Mouse (Mus musculus): Measurements from ENCODE around the gene Tex14. TPM values are rescaled to one million over a fixed set of nuclear protein-coding genes. Genes with fewer than 3 reads are reported as not detected.
"Not testable (repeated sequence)": the region's sequence is repeated elsewhere in the genome, so short reads cannot be mapped to it uniquely, and the experiment has no call there.

The Tex14 gene
- polyA plus RNA-seq, 1 experiment from 2014 or later = 0.62 TPM

DNA sequence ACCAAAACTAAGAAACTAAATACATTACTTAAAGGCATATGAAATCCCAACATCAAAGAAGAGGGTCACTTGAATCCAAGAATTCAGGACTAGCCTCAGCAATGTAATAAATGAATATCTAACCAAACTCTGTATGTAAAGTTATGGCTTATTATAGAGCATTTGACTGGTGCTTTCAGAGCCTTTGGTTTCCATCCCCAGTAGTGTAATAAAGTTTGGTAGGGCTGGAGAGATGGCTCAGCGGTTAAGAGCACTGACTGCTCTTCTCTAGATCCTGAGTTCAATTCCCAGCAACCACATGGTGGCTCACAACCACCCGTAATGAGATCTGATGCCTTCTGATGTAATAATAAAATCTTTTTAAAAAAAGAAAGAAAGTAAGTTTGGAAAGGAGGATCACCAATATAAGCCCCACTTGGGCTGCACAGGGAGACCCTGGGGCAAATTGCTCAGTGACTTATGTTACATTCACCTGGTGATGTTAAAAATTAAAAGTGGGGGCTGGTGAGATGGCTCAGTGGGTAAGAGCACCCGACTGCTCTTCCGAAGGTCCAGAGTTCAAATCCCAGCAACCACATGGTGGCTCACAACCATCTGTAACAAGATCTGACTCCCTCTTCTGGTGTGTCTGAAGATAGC lies 59.0 kb downstream of the Tex14 start:
- not testable (repeated sequence) for H3K27ac ChIP-seq (ENCODE audit: low read length); H3K27me3 ChIP-seq (ENCODE audit: control insufficient read depth, insufficient read depth, low read depth, low read length); H3K9ac ChIP-seq (ENCODE audit: low read length); H3K4me1 ChIP-seq (replicated peaks; ENCODE audit: control insufficient read depth, insufficient read depth, low read length); H3K4me2 ChIP-seq (ENCODE audit: low read depth, low read length); H3K4me3 ChIP-seq (ENCODE audit: low read length); ATAC-seq (ENCODE audit: low read depth); H3K9me3 ChIP-seq (ENCODE audit: control insufficient read depth, low read length); H3K36me3 ChIP-seq (ENCODE audit: control insufficient read depth, insufficient read depth, low read length)
- WGBS = 85% methylated on average over 4 of the region's 4 CpGs

- H3K27me3 ChIP-seq (ENCODE audit: control insufficient read depth, insufficient read depth, low read depth, low read length) = no peaks in the 10 kb centered on the region
- WGBS = 56% methylated on average over 6 of the region's 6 CpGs
- no peak overlapping the region for H3K9ac ChIP-seq (ENCODE audit: low read length)
- H3K4me3 ChIP-seq (ENCODE audit: low read length) = no peak overlapping the region
- no peaks in the 10 kb centered on the region for H3K9me3 ChIP-seq (ENCODE audit: control insufficient read depth, low read length)
- no peaks in the 10 kb centered on the region for H3K36me3 ChIP-seq (ENCODE audit: control insufficient read depth, insufficient read depth, low read length)
- no peak for ATAC-seq (ENCODE audit: low read depth)
- H3K4me2 ChIP-seq (ENCODE audit: low read depth, low read length) = no peak overlapping the region
- peaks cover 14% of the 10 kb centered on the region for H3K4me1 ChIP-seq (replicated peaks; ENCODE audit: control insufficient read depth, insufficient read depth, low read length)
- H3K27ac ChIP-seq (ENCODE audit: low read length) = no peak overlapping the region
Measured at GRCm38 (mm10) chr11:87465990-87466593, 61.2 kb downstream of the Tex14 start.

DNA sequence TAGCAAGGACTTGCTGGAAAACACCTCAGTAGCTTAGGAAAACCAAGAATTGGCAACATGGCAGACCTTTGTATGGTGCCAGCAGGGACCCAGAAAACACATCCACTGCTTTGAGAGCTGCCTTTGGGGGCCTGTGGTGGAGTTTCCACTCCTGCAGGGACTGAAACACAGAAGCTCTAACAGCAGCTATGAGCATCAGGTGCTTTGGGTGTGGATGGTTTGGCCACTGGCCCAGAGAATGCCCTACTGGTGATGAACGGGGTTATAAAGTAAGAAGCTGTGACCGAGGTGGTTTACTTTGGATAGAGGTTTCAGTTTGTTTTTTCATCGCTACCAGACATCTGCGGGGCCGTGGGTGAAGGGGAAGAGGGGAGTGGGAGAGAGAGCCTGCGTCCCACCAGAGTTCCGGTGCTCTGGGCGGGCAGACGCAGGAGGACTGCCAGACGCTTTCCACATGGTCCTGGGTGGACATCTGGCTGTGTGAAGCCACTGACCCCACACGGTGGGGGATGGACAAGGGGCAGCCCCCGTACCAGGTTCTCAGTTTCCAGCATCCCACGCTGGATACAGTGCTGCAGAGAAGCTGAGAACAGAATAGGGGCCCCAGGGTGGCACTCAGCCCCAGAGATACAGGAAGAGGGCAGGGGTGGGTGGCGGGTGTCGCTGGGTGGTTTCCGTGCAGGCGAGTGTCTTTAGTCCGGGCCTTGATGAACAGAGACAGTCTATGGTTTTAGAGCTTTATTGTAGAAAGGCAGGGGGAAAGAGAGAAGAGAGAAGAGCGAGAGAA lies 62.8 kb downstream of the Tex14 start:
- Histone ChIP-seq H3K4me1 (replicated peaks; ENCODE audit: control insufficient read depth, insufficient read depth, low read length) (peaks cover 14% of the 10 kb centered on the region), H3K4me2 (ENCODE audit: low read depth, low read length) (0 out of 2 replicates have a peak overlapping the region, but pooled peaks have one; percentile 1), H3K9ac (ENCODE audit: low read length) (no peak overlapping the region), H3K4me3 (ENCODE audit: low read length) (no peak overlapping the region), H3K27ac (ENCODE audit: low read length) (no peak overlapping the region), H3K9me3 (ENCODE audit: control insufficient read depth, low read length) (no peaks in the 10 kb centered on the region), H3K27me3 (ENCODE audit: control insufficient read depth, insufficient read depth, low read depth, low read length) (no peaks in the 10 kb centered on the region), H3K36me3 (ENCODE audit: control insufficient read depth, insufficient read depth, low read length) (no peaks in the 10 kb centered on the region)
- WGBS = 31% methylated on average over 19 of the region's 19 CpGs
- ATAC-seq (ENCODE audit: low read depth) = no peak

DNA sequence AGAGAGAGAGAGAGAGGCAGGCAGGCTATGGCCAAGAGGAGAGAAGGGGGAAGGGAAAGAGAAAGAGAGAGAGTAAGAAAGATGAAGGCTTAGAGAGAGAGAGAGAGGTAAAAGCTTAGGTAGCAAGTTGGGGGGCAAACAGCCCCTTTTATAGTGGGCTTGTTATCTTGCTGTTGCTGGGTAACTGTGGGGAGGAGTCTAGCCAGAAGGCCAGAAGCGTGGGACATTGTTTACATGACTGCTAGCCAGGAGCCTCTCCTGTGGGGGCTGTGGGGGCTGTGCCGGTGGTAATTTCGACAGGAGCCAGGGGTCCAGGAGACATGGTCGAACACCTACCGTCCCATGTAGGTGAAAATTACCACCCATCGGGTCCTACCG lies 63.4 kb downstream of the Tex14 start:
- Histone ChIP-seq H3K27me3 (ENCODE audit: control insufficient read depth, insufficient read depth, low read depth, low read length) (no peaks in the 10 kb centered on the region), H3K27ac (ENCODE audit: low read length) (no peak overlapping the region), H3K9me3 (ENCODE audit: control insufficient read depth, low read length) (no peaks in the 10 kb centered on the region), H3K4me2 (ENCODE audit: low read depth, low read length) (no peak overlapping the region), H3K4me3 (ENCODE audit: low read length) (no peak overlapping the region), H3K36me3 (ENCODE audit: control insufficient read depth, insufficient read depth, low read length) (no peaks in the 10 kb centered on the region), H3K4me1 (replicated peaks; ENCODE audit: control insufficient read depth, insufficient read depth, low read length) (peaks cover 13% of the 10 kb centered on the region), H3K9ac (ENCODE audit: low read length) (no peak overlapping the region)
- ATAC-seq (ENCODE audit: low read depth) = no peak
- WGBS = 24% methylated on average over 7 of the region's 7 CpGs

DNA sequence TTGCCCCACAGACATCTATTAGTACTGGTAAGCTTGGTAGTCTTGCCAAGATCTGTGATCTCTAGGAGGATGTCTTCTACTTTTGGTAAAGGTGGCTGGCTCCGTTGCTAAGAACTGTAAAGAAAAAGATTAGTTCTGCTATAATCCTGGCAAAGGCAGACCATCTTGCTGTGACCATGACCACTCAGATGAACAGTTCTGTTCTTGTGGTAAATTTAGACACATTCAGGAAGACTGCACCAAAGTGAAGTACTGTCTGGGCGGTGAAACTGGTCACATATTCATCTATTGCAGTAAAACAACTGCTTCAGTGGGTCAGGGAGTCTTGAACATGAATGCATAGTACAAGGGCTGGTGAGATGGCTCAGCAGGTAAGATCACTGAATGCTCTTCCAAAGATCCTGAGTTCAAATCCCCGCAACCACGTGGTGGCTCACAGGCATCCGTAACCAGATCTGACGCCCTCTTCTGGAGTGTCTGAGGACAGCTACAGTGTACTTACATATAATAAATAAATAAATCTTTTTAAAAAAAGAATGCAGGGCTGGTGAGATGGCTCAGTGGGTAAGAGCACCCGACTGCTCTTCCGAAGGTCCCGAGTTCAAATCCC lies 63.9 kb downstream of the Tex14 start:
- Histone ChIP-seq H3K4me3 (ENCODE audit: low read length) (no peak overlapping the region), H3K27me3 (ENCODE audit: control insufficient read depth, insufficient read depth, low read depth, low read length) (no peaks in the 10 kb centered on the region), H3K4me1 (replicated peaks; ENCODE audit: control insufficient read depth, insufficient read depth, low read length) (peaks cover 10% of the 10 kb centered on the region), H3K36me3 (ENCODE audit: control insufficient read depth, insufficient read depth, low read length) (no peaks in the 10 kb centered on the region), H3K9me3 (ENCODE audit: control insufficient read depth, low read length) (no peaks in the 10 kb centered on the region), H3K9ac (ENCODE audit: low read length) (no peak overlapping the region), H3K4me2 (ENCODE audit: low read depth, low read length) (no peak overlapping the region), H3K27ac (ENCODE audit: low read length) (no peak overlapping the region)
- 73% methylated on average over 9 of the region's 9 CpGs for WGBS
- ATAC-seq (ENCODE audit: low read depth) = no peak

- under 1% methylated on average over 25 of the region's 63 CpGs for WGBS
- H3K27ac ChIP-seq (ENCODE audit: low read length); H3K9me3 ChIP-seq (ENCODE audit: control insufficient read depth, low read length); H3K4me1 ChIP-seq (replicated peaks; ENCODE audit: control insufficient read depth, insufficient read depth, low read length); H3K36me3 ChIP-seq (ENCODE audit: control insufficient read depth, insufficient read depth, low read length); H3K27me3 ChIP-seq (ENCODE audit: control insufficient read depth, insufficient read depth, low read depth, low read length): not testable (repeated sequence)
- peak overlapping the region; percentile 25 for H3K9ac ChIP-seq (ENCODE audit: low read length)
- peak; percentile 99 for ATAC-seq (ENCODE audit: low read depth)
- H3K4me3 ChIP-seq (ENCODE audit: low read length) = peak overlapping the region; percentile 42
- peak overlapping the region; percentile 58 for H3K4me2 ChIP-seq (ENCODE audit: low read depth, low read length)
Measured at GRCm38 (mm10) chr11:87470807-87471698, 66.2 kb downstream of the Tex14 start.

GRCm38 (mm10) chr11:87471699-87471997 lies 66.8 kb downstream of the Tex14 start:
- not testable (repeated sequence) for H3K36me3 ChIP-seq (ENCODE audit: control insufficient read depth, insufficient read depth, low read length); H3K4me1 ChIP-seq (replicated peaks; ENCODE audit: control insufficient read depth, insufficient read depth, low read length); H3K4me2 ChIP-seq (ENCODE audit: low read depth, low read length); H3K27me3 ChIP-seq (ENCODE audit: control insufficient read depth, insufficient read depth, low read depth, low read length); H3K9me3 ChIP-seq (ENCODE audit: control insufficient read depth, low read length); H3K4me3 ChIP-seq (ENCODE audit: low read length); H3K27ac ChIP-seq (ENCODE audit: low read length); H3K9ac ChIP-seq (ENCODE audit: low read length)
- WGBS = 0% methylated on average over 1 of the region's 3 CpGs
- peak; percentile 36 for ATAC-seq (ENCODE audit: low read depth)

DNA sequence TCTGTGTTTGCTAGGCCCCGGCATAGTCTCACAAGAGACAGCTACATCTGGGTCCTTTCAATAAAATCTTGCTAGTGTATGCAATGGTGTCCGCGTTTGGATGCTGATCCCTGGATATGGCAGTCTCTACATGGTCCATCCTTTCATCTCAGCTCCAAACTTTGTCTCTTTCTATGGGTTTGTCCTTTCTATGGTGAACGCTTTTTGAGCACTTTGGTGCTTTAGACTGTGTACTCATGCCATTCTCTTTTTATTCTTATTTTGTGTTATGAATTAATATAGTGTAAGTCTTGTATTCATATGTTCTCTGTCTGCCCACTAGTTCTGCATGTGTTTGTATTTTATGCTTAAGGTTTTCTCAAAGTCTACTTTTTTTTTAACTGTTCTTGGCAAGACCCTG lies 67.2 kb downstream of the Tex14 start:
- not testable (repeated sequence) for H3K27ac ChIP-seq (ENCODE audit: low read length); H3K4me3 ChIP-seq (ENCODE audit: low read length)
- 18% methylated on average over 3 of the region's 4 CpGs for WGBS

More for the DNA sequence above, 67.2 kb downstream of the Tex14 start:
- not testable (repeated sequence) for ATAC-seq (ENCODE audit: low read depth); H3K27me3 ChIP-seq (ENCODE audit: control insufficient read depth, insufficient read depth, low read depth, low read length); H3K9ac ChIP-seq (ENCODE audit: low read length); H3K4me1 ChIP-seq (replicated peaks; ENCODE audit: control insufficient read depth, insufficient read depth, low read length); H3K4me2 ChIP-seq (ENCODE audit: low read depth, low read length); H3K9me3 ChIP-seq (ENCODE audit: control insufficient read depth, low read length); H3K36me3 ChIP-seq (ENCODE audit: control insufficient read depth, insufficient read depth, low read length)
